Mouse (Mus musculus): ENCODE data around the gene Olfr829.
"Not testable (repeated sequence)": the region's sequence is repeated elsewhere in the genome, so short reads cannot be mapped to it uniquely, and the experiment has no call there.

Olfr829 gene

GRCm38 (mm10) chr9:18854633-18855032, at the start of gene Olfr829:
TSS of gene Olfr829 (plus strand) at chr9:18854933.
- no peak for DNase-seq (ENCODE audit: low spot score)

GRCm38 (mm10) chr9:18819426-18819825, 35.3 kb upstream of the Olfr829 start, which contains the start of gene Olfr828:
TSS of gene Olfr828 (minus strand) at chr9:18819526.
- DNase-seq (ENCODE audit: low spot score): no peak

DNA sequence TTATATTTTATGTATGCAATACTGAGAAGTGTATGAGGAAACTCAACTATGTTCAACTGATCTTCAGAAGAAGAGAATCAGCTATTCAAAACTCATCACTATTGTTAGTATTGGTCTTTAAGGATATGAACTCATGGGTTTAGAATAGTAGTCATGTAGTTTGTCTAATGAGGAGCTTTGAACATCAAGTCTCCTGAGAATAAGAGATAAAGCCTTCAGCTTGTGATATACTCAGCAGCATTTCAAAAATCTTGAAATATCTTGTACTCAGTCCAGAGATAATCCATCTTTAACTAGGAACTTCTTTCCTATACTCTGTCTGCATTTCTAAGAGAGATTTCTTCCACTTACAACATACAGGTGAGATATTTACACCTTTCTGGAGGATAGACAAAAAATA, 19.7 kb downstream of the Olfr829 start, which contains the start of gene Olfr830:
Gene Olfr830, plus strand, starts transcription at position 301 of the 400 bp plus-strand sequence.
- DNase-seq (ENCODE audit: low spot score): no peak

DNA sequence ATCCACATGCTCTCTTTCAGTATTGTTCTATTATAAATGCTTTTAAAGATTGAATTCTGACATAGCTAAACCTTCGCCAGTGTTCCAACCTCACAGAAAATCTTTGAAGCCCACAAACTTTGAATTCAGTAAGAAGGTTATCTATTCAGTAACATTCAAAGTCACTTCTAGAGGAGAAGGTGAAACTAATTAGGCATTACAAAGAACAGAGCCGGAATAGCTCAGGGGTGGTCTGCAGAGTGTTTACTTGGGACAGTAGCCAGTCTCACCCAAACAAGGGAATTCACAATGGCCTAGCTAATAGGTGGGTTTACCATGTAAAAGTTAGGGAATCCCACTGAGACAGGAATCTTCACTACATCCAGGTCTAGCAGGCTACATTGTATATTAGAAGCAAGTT, 53.0 kb downstream of the Olfr829 start:
- DNase-seq (ENCODE audit: low spot score): not testable (repeated sequence)
